Mouse (Mus musculus): Measurements from ENCODE around the gene Chdh.

The Chdh gene

DNA sequence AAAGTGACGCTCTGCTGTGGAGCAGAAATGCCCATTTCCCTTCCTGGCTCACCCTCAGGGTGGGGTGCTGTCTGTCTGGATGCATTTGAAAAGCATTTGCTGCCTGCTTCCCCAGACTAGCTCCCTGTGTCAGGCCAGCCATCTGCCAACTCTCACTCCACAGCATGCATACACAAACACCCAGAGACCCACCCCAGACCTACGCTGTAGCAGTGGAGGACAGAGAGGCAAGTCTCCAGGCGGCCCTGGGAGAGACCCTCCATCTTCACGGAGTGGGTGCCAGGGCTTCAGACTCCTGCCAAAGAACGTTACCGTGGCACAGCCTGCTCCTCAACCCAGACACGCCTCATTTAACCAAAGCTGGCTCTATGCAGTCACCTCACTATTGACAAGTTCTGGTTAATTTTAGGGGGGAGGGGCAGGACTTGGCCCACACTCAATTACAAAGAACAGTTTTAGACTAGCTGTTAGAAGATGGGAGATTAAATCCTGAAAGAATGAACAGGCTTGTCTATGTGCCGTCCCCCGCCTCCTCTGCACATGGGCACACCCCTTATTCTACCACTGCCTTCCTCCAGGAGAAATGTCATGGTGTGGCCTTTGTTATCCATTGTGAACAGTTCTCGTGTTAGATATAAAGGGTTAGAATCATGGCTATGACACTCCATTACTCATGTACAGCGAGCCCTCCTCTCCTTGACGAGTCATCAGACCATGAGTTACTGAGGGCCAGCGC is 47.4 kb downstream of the Chdh start:
- peak in 1 of 2 experiments; percentile 38 for DNase-seq (ENCODE audit: low spot score in 2 of 2)

DNA sequence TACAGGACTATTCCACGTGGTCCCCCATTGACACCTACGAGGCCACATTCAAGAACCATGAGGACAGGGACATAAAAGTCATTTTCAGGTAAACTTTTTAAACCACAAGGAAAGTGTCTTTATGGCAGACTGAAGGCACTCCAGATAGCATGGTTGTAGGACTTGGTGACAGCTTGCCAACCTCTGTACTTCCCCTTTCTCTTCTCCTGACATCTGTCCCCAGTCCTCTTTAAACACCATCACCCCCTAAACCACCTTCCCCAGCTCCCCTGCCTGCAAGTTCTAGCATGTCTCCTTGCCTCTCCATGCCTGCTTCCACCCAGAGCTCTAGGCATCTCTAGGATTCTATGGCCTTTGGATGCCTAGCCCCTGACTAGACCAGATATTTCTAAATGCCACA is 56.0 kb downstream of the Chdh start:
- no peak for DNase-seq (ENCODE audit: low spot score in 2 of 2)

- DNase-seq (ENCODE audit: low spot score in 2 of 2) = no peak
Observed at GRCm38 (mm10) chr14:30066752-30067151, 57.9 kb downstream of the Chdh start.

DNA sequence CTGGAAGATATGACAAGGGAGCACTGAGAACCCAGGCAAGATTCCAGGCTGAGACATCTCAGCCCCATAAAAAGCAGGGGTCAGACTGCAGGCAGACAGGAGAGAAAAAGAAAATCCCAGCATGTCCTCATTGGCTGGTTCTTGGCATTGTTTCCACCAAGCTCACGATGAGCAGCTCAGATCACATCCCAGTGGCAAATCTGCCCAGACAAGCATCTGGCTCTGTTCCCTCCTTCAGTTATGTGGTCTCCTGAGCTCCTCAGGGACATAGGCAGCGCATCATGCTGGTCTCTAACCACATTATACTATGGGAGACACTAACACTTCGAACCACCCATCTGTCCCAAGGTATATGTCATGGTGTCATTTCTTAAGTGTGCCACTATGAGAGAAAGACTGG is 59.7 kb downstream of the Chdh start:
- no peak for DNase-seq (ENCODE audit: low spot score in 2 of 2)

DNA sequence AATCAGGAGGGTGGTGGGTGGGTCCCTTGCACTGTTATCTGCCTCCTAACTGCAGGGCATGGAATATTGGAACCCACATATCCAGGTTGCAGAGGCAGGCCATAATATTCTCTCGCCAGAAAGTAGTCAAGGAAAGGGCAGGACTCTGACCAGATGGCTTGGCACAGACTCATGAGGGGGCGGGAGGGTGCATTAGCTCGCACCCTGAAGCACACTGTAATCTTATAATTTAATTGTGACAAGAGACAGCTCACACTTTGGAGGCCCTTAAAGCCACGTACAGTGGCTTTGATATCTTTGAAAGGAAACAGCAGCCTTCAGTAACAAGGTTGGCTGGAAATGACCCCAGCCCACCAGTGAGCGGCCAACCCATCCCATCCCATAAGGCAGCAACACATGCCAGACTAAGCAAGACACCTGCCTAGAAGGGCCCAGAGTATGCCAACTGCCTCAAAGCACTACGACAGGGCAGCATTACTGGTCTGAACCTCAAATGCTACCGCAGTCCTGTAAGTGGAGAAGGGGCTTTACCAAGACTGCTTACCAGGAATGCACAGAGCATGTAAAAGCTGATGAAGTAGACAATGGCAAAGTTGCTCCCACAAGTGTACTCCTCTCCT is 66.6 kb downstream of the Chdh start:
- no peak for DNase-seq (ENCODE audit: low spot score in 2 of 2)

- no peak for DNase-seq (ENCODE audit: low spot score in 2 of 2)
Observed at GRCm38 (mm10) chr14:30078115-30078808, 69.4 kb downstream of the Chdh start.

- DNase-seq (ENCODE audit: low spot score in 2 of 2) = no peak
Observed at GRCm38 (mm10) chr14:30079729-30080128, 70.9 kb downstream of the Chdh start.

Measured in urinary bladder, postnatal 4 days (tissue).